Mouse (Mus musculus): ENCODE results near the gene Soat2.

Soat2 gene

DNA sequence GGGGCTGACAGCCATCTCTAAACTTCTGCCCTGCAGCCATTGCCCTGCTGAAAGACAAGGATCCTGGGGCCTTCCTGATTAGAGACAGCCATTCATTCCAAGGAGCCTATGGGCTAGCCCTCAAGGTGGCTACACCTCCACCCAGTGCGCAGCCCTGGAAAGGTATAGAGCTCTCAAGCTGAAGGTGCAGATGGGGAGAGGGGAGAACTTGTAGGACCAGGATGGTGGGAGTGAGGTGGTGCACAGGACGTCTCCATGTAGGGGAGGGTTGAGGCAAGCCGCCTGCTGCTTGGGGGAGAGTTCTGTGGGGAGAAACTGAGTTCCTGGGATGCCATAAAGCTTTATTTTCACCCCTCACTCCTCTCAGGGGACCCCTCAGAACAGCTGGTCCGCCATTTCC, 36.7 kb upstream of the Soat2 start:
- no peak for DNase-seq (ENCODE audit: low spot score in 2 of 2)

GRCm38 (mm10) chr15:102114651-102115260, 35.6 kb upstream of the Soat2 start:
- no peak for DNase-seq (ENCODE audit: low spot score in 2 of 2)

DNA sequence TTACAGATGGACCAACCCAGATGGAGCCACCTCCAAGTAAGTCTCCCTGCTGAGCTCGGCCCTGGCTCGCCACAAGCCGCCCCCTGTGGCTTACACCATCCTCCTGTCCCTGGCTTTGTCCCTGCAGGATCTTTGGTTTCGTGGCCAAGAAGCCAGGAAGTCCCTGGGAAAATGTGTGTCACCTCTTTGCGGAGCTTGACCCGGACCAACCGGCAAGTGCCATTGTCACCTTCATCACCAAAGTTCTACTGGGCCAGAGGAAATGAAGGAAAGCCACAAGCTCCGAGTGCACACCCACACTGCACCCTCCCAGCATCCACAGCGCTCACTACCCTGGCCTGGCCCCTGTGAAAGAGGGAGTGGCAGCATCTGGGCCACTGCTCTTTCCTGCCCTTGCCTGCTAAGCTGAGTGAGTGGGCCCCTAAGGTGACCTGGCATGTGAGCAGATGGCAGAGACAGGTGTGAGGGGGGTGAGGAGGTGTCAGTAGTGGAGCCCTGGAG, 34.5 kb upstream of the Soat2 start:
- peak; percentile 26 to 36 for DNase-seq (ENCODE audit: low spot score in 2 of 2)

DNA sequence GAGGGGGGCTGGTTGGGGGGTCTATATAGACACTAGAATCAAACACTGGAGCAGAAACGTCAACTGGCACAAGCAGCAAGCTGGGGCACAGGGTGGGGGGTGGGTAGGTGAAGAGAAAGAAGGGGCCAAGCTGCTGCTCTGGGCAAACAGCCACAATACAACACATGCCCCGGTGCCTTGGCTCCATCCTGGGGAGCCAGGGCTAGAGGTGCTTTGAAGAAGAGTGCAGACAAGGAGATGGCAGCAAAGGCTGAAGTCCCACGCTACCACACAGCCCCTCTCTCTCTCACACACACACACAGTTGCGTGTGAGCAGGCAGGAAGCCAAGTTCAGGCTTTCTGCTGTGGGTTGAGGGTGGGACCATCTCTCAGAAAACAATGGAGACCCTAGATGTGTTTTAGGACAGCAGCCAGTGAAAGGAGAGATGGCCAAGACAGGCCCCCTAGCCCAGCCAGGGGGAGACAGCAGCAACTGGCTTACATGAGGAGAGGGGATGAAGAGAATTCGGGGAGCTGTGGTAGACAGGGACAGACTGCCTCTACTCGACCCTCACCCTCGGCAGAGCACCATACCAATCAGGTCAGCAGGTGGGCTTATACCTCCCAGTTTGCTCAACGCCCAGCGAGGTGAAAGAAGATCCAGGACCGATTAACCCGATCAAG, 33.4 kb upstream of the Soat2 start:
- DNase-seq (ENCODE audit: low spot score in 2 of 2) = peak; percentile 19 to 35

GRCm38 (mm10) chr15:102117461-102118443, 32.6 kb upstream of the Soat2 start:
- DNase-seq (ENCODE audit: low spot score in 2 of 2) = peak; percentile 53 to 56

DNA sequence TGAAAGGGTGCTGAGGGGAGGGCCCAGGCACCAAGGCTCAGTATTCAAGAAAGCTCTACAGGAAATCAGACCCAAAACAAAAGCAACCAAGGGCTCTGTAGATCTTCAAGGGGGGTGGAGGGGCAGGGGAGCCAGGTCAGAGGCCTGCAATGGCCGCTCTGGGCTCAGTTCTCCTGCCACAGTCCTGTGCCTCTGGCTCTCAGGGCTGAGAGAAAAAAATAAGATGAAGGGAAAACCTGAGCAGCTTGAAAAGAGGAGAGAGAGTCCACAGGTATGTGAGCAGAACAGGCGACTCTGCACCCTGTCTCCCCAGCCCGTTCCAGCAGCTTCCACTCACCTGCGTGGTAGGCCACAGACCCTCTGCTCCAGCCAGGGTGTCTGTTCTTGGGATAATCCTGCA, 31.7 kb upstream of the Soat2 start:
- DNase-seq (ENCODE audit: low spot score in 2 of 2) = no peak

GRCm38 (mm10) chr15:102119121-102119830, 31.1 kb upstream of the Soat2 start:
- no peak for DNase-seq (ENCODE audit: low spot score in 2 of 2)

GRCm38 (mm10) chr15:102119831-102120170, 30.5 kb upstream of the Soat2 start:
- DNase-seq (ENCODE audit: low spot score in 2 of 2) = peak; percentile 46 to 49

- DNase-seq (ENCODE audit: low spot score in 2 of 2) = peak; percentile 64 to 76
These were observed 29.8 kb upstream of the Soat2 start for GRCm38 (mm10) chr15:102120530-102120929.

- peak; percentile 73 to 77 for DNase-seq (ENCODE audit: low spot score in 2 of 2)
These were observed 24.0 kb upstream of the Soat2 start for GRCm38 (mm10) chr15:102126303-102126702.

DNA sequence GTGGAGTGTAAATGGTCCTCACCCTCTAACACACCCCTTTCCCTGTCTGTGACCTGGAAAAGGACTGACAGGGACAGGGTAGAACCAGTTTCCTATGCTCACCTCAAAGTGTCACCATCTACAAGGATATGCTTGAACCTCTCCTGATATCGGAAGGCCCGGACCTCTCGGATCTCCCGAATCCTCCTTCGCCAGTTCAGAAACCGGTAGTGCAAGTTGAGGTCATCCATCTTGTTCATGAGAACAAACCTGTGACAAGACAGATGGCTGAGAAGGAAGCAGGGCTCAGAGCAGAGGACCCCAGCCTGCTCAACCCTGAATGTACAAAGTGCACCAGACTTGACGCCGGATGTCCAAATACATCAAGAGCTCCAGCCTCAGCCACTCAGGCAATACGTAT, 17.0 kb upstream of the Soat2 start:
- DNase-seq (ENCODE audit: low spot score in 2 of 2) = no peak

- DNase-seq (ENCODE audit: low spot score in 2 of 2) = no peak
These were observed 15.6 kb upstream of the Soat2 start for GRCm38 (mm10) chr15:102134709-102135108.

DNA sequence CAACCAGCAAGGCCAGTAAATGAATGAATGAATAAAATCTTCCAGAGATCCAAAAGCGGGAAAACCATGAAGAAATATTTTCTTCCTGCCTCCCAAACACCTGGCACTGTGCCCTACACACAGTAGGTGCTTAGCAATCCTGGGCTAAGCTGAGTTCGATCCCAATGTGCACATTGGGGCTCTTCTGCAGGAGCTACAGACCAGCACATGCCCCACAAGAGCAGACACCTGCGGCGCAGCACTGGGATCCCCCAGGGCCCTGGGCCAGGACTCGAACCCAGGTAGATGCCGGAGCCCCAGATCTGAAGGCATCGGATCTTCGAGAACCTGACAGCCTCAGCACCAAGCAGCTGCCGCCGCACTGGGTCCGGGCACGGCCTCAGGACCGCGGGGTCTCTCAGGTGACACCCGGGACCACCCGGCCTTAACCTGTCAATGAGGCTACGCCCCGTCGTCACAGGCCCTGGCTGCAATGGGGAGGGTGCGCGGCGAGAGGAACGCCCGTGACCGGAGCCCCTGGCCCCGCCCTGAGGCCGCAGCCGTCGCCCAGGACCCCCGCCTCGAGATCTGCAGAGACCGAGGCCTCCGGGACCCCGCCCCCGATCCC, 14.7 kb upstream of the Soat2 start:
- DNase-seq (ENCODE audit: low spot score in 2 of 2) = no peak

DNA sequence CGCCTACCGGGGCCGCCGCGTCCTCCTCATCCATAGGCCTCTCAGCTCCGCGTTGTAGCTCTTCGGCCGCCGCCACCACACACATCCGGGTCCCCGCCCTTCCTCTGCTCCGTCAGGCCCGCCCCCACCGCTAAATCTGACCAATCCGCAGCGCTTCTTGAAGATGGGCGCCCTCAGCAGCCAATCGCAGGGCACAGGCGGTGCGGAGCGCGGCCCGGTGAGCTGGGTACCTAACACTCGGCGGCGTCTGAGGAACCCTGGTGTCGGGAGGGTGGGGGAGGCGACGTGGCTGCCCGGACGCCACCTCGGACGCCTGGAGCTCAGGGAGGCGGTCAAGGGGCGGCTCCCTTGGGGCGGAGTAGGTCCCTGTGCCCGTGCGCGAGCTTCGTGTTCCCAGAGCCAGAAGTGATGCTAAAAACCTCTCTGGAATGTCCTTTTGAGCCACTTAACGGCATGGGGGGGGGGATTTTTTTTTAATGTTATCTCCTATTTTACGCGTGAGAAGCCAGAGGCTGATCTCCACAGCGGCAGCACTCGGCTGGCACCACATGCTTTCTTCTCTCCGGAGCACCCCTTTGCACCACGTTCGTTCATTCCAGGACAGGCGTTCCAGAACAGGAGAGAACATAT, 14.1 kb upstream of the Soat2 start, which contains the start of gene Spryd3:
TSS of gene Spryd3 (minus strand) at position 106 of the 630 bp plus-strand sequence.
- peak; percentile 98 to 99 for DNase-seq (ENCODE audit: low spot score in 2 of 2)

- no peak for DNase-seq (ENCODE audit: low spot score in 2 of 2)
These were observed 9.2 kb upstream of the Soat2 start for GRCm38 (mm10) chr15:102141120-102141519.

DNA sequence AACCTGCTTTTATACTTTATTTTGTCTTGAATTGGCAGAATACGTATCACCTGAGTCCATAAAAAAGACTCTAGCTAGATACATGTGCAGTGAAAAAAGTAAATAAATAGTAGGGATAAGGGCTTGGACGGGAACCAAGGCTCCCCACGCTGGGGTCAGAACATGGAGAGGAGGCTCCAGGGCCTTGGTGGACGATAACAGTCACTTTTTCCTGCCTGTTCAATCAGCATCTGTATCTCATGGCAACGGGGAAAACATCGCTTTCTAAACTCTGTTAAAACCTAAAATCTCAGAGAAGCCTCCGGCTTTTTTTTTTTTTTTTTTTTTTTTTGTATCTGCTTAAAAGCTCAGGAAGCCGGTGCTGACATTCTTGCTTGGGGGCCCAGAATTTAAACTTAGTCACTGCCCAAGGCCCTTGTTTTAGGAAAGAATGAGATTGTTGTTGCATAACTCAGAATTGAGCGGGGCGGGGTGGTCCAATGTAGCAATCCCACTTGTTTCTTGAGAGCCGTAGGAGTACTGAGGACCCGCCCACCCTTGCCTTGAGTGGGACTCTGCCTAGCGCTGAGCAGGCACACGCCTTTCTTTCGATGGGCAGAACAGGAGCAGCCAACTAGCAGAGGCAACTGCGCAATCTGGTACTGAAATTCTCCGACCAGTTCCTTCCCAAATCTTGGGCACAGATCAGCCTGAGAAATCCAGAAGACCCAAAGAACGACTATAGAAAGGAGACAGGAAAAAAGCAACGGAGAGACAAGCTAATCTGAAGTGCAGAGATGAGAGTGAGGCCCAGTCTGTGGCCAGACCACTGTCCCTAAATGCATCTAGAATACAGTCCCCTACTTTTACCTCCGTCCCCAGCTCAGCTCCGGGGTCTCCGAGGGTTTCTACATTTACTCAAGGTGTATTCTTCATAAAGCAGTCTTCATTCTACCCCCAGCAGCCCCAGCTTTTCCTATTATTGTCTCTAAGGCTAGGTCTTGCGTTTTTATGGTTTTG, 7.1 kb upstream of the Soat2 start:
- DNase-seq (ENCODE audit: low spot score in 2 of 2) = peak; percentile 73 to 76

- DNase-seq (ENCODE audit: low spot score in 2 of 2) = peak in 1 of 2 experiments; percentile 27
These were observed 6.0 kb upstream of the Soat2 start, which contains the start of gene Igfbp6 for GRCm38 (mm10) chr15:102144274-102144711. Gene Igfbp6, plus strand, starts transcription at chr15:102144362.

DNA sequence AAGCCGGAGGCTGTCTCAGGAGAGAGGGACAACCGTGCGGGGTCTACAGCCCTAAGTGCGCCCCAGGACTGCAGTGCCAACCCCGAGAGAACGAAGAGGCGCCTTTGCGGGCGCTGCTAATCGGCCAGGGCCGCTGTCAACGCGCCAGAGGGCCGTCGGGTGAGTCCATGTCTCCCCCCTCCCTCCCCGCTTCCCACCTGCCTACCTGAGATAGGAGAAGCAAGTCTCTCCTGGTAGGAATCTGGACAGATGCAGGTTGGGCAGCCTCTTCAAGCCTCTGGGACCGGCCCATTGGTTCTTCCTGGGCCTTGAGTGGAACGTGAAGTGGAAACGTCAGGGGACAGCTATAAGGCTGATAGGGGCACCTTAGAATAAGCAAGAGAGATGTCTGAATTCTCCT, 5.6 kb upstream of the Soat2 start:
- no peak for DNase-seq (ENCODE audit: low spot score in 2 of 2)

DNA sequence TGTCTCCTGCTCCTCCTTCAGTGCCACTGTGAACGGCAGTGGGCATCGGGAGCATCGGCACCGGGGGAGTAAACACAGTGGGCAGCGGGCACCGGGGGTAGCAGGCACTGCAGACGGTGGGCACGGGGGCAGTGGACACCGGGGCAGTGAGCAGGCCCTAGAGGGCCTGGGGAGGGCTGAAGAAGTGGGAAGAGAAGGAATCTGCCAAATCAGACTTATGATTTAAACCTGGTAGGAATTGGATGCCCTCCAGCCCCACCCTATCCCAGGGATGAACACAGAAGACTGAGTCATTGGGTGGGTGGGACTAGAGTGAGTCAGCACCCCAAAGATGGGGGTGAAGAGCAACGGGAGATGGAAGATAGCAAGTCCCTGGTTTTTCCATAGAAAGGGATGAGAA, 5.0 kb upstream of the Soat2 start:
- DNase-seq (ENCODE audit: low spot score in 2 of 2) = peak; percentile 41 to 43

Data from heart, adult 9 months (tissue).